Mouse (Mus musculus) myocyte (in vitro differentiated cells): Measurements from ENCODE around the gene Peak1.
"Not testable (repeated sequence)": the region's sequence is repeated elsewhere in the genome, so short reads cannot be mapped to it uniquely, and the experiment has no call there.

Source experiments
- CEBPB ChIP-seq: IDR thresholded peaks from 2 replicates; pipeline ENCODE4 v1.6.1; 2011; ENCODE audit warnings: mild to moderate bottlenecking, moderate library complexity; ENCODE audit not compliant: poor library complexity, insufficient read depth, severe bottlenecking
- E2F4 ChIP-seq: IDR thresholded peaks from one replicate; pipeline ENCODE4 v1.6.1; 2011; ENCODE audit warnings: mild to moderate bottlenecking, control low read depth, moderate library complexity; ENCODE audit not compliant: insufficient read depth
- MAX ChIP-seq: IDR thresholded peaks from one replicate; pipeline ENCODE4 v1.6.1; 2011; ENCODE audit warnings: low read depth, mild to moderate bottlenecking, control low read depth
- MYOG ChIP-seq, 3 experiments: IDR thresholded peaks; one replicate each; pipeline ENCODE4 v1.6.1; 2011; ENCODE audit warnings: control low read depth in 2 of 3, low read depth in 2 of 3, mild to moderate bottlenecking in 2 of 3; ENCODE audit not compliant: insufficient read length in 2 of 3, control insufficient read depth in 1 of 3, insufficient read depth in 1 of 3
- POLR2A ChIP-seq: IDR thresholded peaks from one replicate; pipeline ENCODE4 v1.6.1; 2011; ENCODE audit warnings: low read depth, mild to moderate bottlenecking, control low read depth, moderate library complexity; ENCODE audit not compliant: insufficient read length
- POLR2AphosphoS2 ChIP-seq: IDR thresholded peaks from one replicate; pipeline ENCODE4 v1.6.1; 2011; ENCODE audit warnings: low read depth, control low read depth; ENCODE audit not compliant: insufficient read length
- TCF12 ChIP-seq: IDR thresholded peaks from one replicate; pipeline ENCODE4 v1.6.1; 2011; ENCODE audit warnings: mild to moderate bottlenecking, control low read depth; ENCODE audit not compliant: poor library complexity, insufficient read depth, severe bottlenecking
- USF1 ChIP-seq: IDR thresholded peaks from one replicate; pipeline ENCODE4 v1.6.1; 2011; ENCODE audit warnings: low read depth, mild to moderate bottlenecking, control low read depth, moderate library complexity

DNA sequence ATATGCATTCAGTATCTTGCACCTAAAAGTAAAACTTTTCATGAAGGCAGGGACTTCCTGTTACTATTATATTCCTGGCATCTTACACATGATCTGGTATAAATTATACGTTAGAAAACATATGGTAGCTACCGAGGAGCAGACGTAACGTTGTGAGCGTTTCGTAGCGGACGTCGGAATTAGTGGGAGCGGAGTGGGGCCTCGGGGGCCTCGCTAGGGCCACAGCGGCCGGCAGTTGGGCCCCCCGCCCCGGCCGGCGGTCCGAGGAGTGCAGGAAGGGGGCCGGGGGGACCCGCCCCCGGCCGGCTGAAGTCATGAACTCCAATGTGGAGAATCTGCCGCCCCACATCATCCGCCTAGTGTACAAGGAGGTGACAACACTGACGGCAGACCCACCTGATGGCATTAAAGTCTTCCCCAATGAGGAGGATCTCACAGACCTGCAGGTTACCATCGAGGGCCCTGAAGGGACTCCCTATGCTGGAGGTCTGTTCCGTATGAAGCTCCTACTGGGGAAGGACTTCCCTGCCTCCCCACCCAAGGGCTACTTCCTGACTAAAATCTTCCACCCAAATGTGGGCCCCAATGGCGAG, 19.5 kb upstream of the Peak1 start:
- not testable (repeated sequence) for TF ChIP-seq MAX; TCF12; E2F4; POLR2A; USF1; CEBPB; MYOG (IDR thresholded peaks at IDR 0.05; ENCODE audit: control insufficient read depth in 1 of 3, insufficient read depth in 1 of 3, insufficient read length in 2 of 3, low read depth in 2 of 3); POLR2AphosphoS2
